Mouse (Mus musculus) forebrain, postnatal 0 days (tissue): ENCODE measurements around the gene Foxa3. TPM values are rescaled to one million over a fixed set of nuclear protein-coding genes. Genes with fewer than 3 reads are reported as not detected.

Experiments used
- ATAC-seq: fragments of 200-750 bp; cut with Nextera tagmentation; 2 replicates; pipeline ENCODE4 v1.8.0; 2017; ENCODE audit warnings: mild to moderate bottlenecking, moderate library complexity
- DNase-seq: peaks from one replicate; pipeline ENCODE4 v3.0.0-alpha.2; 2015
- H3K27ac ChIP-seq: fragments of 300-500 bp; sonication (generic); 2 replicates; pipeline ENCODE4 v1.5.1; 2014; ENCODE audit warnings: low read depth, mild to moderate bottlenecking, antibody characterized with exemption, low read length, moderate library complexity, mixed read lengths
- H3K27me3 ChIP-seq: fragments of 300-500 bp; sonication (generic); 2 replicates; pipeline ENCODE4 v1.6.1; 2014; ENCODE audit warnings: mild to moderate bottlenecking, low read length, mixed read lengths; ENCODE audit not compliant: insufficient read depth
- H3K36me3 ChIP-seq: fragments of 300-500 bp; sonication (generic); 2 replicates; pipeline ENCODE4 v1.6.1; 2014; ENCODE audit warnings: mild to moderate bottlenecking, moderate library complexity; ENCODE audit not compliant: insufficient read depth
- H3K4me1 ChIP-seq: fragments of 300-500 bp; sonication (generic); 2 replicates; pipeline ENCODE4 v1.6.1; 2014; ENCODE audit warnings: antibody characterized with exemption; ENCODE audit not compliant: insufficient read depth
- H3K4me2 ChIP-seq: fragments of 300-500 bp; sonication (generic); 2 replicates; pipeline ENCODE4 v1.6.1; 2014; ENCODE audit warnings: low read depth, mild to moderate bottlenecking, moderate library complexity
- H3K4me3 ChIP-seq: fragments of 300-500 bp; sonication (generic); 2 replicates; pipeline ENCODE4 v1.5.1; 2014; ENCODE audit warnings: low read depth, low read length, mixed read lengths
- H3K9ac ChIP-seq: fragments of 300-500 bp; sonication (generic); 2 replicates; pipeline ENCODE4 v1.6.1; 2014; ENCODE audit warnings: mild to moderate bottlenecking
- H3K9me3 ChIP-seq: fragments of 300-500 bp; sonication (generic); 2 replicates; pipeline ENCODE4 v1.6.1; 2016; ENCODE audit warnings: low read length
- CTCF ChIP-seq: sonication (generic); IDR thresholded peaks from 2 replicates; pipeline ENCODE4 v1.5.1; 2016; ENCODE audit warnings: antibody characterized with exemption, control low read depth, low read depth
- WGBS: fragments of 180-500 bp; shearing (Covaris S2); extraction: QIAGEN DNeasy Blood & Tissue Kit; methylation state at CpG from one replicate; pipeline ENCODE4 v1.1.7; 2014; 5-methylcytosine and 5-hydroxymethylcytosine counted together
- polyA plus RNA-seq: library from polyadenylated mRNA; unstranded; fragments of >200 nt; fragmentation: Nextera tagmentation; extraction: Ambion mirVana; gene quantifications from 2 replicates; pipeline ENCODE4 v1.2.1, GENCODE M21; 2015
- total RNA-seq: library from RNA; depleted of rRNA; stranded (reverse); fragments of >200 nt; gene quantifications from 2 replicates; pipeline ENCODE4 v1.2.3, GENCODE M21; 2014

Gene Foxa3
- total and polyA plus RNA-seq, 2 experiments from 2014 or later = not detected

GRCm38 (mm10) chr7:19001066-19001806, 22.1 kb downstream of the Foxa3 start:
- no peaks in the 10 kb centered on the region for H3K27me3 ChIP-seq
- DNase-seq (no peak), ATAC-seq (no peak)
- peaks cover 11% of the 10 kb centered on the region for H3K36me3 ChIP-seq
- H3K9me3 ChIP-seq = no peaks in the 10 kb centered on the region
- H3K27ac ChIP-seq = no peak overlapping the region
- no peak overlapping the region for H3K9ac ChIP-seq
- H3K4me1 ChIP-seq = peaks cover 19% of the 10 kb centered on the region
- 50% methylated on average over 17 of the region's 18 CpGs for WGBS
- no peak for TF ChIP-seq CTCF
- no peak overlapping the region for H3K4me3 ChIP-seq
- H3K4me2 ChIP-seq = 0 out of 2 replicates have a peak overlapping the region, but pooled peaks have one; percentile 10

GRCm38 (mm10) chr7:19000421-19000820, 22.9 kb downstream of the Foxa3 start:
- Histone ChIP-seq H3K9me3 (no peaks in the 10 kb centered on the region), H3K9ac (no peak overlapping the region), H3K27me3 (no peaks in the 10 kb centered on the region), H3K4me1 (peaks cover 12% of the 10 kb centered on the region), H3K36me3 (peaks cover 3% of the 10 kb centered on the region), H3K4me2 (0 out of 2 replicates have a peak overlapping the region, but pooled peaks have one; percentile 10), H3K4me3 (no peak overlapping the region), H3K27ac (no peak overlapping the region)
- no peak for DNase-seq
- no peak for TF ChIP-seq CTCF
- no peak for ATAC-seq
- 70% methylated on average over 10 of the region's 10 CpGs for WGBS

- no peaks in the 10 kb centered on the region for H3K27me3 ChIP-seq
- H3K9me3 ChIP-seq = no peaks in the 10 kb centered on the region
- H3K36me3 ChIP-seq = no peaks in the 10 kb centered on the region; the same call in 1 of the 2 replicates
- no peak for ATAC-seq
- H3K9ac ChIP-seq = no peak overlapping the region
- no peak for DNase-seq
- WGBS = 29% methylated on average over 9 of the region's 9 CpGs
- H3K27ac ChIP-seq = no peak overlapping the region
- H3K4me2 ChIP-seq = no peak overlapping the region
- H3K4me1 ChIP-seq = peaks cover 4% of the 10 kb centered on the region; the same call in 1 of the 2 replicates
- H3K4me3 ChIP-seq = no peak overlapping the region
- peak; percentile 40 for TF ChIP-seq CTCF
These were observed 24.5 kb downstream of the Foxa3 start for GRCm38 (mm10) chr7:18998835-18999234.

GRCm38 (mm10) chr7:18993036-18993435, 30.3 kb downstream of the Foxa3 start:
- no peaks in the 10 kb centered on the region for H3K9me3 ChIP-seq
- H3K27ac ChIP-seq = no peak overlapping the region
- no peaks in the 10 kb centered on the region for H3K27me3 ChIP-seq
- peak overlapping the region; percentile 83 for H3K4me2 ChIP-seq
- no peaks in the 10 kb centered on the region for H3K36me3 ChIP-seq
- peaks cover 8% of the 10 kb centered on the region for H3K4me1 ChIP-seq
- no peak overlapping the region; the same call in 1 of the 2 replicates for H3K9ac ChIP-seq
- no peak for TF ChIP-seq CTCF
- H3K4me3 ChIP-seq = no peak overlapping the region
- WGBS = 85% methylated on average over 5 of the region's 5 CpGs
- DNase-seq = no peak
- ATAC-seq = no peak

GRCm38 (mm10) chr7:18992294-18992675, 31.1 kb downstream of the Foxa3 start:
- WGBS = 6% methylated on average over 31 of the region's 31 CpGs
- Histone ChIP-seq H3K36me3 (no peaks in the 10 kb centered on the region), H3K9me3 (no peaks in the 10 kb centered on the region), H3K9ac (peak overlapping the region; percentile 60), H3K4me2 (peak overlapping the region; percentile 83), H3K27me3 (no peaks in the 10 kb centered on the region), H3K4me3 (peak overlapping the region; percentile 67), H3K4me1 (peaks cover 8% of the 10 kb centered on the region), H3K27ac (peak overlapping the region; percentile 21; the same call in 1 of the 2 replicates)
- no peak for TF ChIP-seq CTCF
- ATAC-seq (no peak), DNase-seq (no peak)

DNA sequence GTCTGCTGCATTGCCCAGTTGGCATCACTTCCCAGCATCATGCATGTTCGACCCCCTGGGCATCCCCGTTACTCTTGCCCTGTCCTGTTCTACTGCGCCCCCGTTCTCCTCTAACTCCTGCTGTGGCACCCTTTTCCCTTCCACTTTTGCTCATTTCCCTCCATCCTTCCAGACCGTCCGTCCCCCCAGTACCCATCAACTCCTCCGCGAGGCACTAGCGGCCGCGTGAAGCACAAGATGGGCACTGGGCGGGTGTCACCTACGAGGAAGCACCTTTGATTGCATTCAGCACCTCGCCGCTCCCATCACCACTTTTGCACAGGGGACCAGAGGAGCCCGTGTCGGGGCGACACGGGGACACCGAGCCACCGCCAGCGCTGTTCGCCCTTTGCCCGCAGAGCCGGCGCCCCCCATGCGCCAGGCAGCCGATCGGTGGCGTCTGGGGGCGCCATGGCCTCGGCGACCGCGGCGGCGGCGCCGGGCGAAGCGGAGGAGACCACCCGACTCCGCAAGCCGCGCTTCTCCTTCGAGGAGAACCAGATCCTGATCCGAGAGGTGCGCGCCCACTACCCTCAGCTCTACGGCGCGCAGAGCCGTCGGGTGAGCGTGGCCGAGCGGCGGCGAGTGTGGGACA, 31.6 kb downstream of the Foxa3 start:
- TF ChIP-seq CTCF = no peak
- H3K9ac ChIP-seq = peak overlapping the region; percentile 60
- H3K4me2 ChIP-seq = peak overlapping the region; percentile 83
- H3K27me3 ChIP-seq = no peaks in the 10 kb centered on the region
- no peak for DNase-seq
- WGBS = under 1% methylated on average over 50 of the region's 59 CpGs
- no peaks in the 10 kb centered on the region for H3K36me3 ChIP-seq
- peak overlapping the region; percentile 67 for H3K4me3 ChIP-seq
- ATAC-seq = no peak
- H3K9me3 ChIP-seq = no peaks in the 10 kb centered on the region
- H3K27ac ChIP-seq = peak overlapping the region; percentile 71
- H3K4me1 ChIP-seq = peaks cover 8% of the 10 kb centered on the region
